Mouse (Mus musculus) central nervous system, embryonic 14 days (tissue): Measurements from ENCODE around the gene Tyw1. TPM values are rescaled to one million over a fixed set of nuclear protein-coding genes. Genes with fewer than 3 reads are reported as not detected.

Experiments used
- polyA plus RNA-seq: library from polyadenylated mRNA; depleted of rRNA; stranded (reverse); fragments of >200 nt; gene quantifications from 2 replicates; pipeline ENCODE4 v1.2.3, GENCODE M21; 2012; rRNA removed

Gene Tyw1
- polyA plus RNA-seq: 16.5 and 17.1 TPM in 2 replicates

GRCm38 (mm10) chr5:130255017-130255720, at the start of gene Tyw1, which contains the start of gene Sbds:
Gene Tyw1 (plus strand): TSS chr5:130255619.
Gene Sbds (minus strand): TSS chr5:130255530.

DNA sequence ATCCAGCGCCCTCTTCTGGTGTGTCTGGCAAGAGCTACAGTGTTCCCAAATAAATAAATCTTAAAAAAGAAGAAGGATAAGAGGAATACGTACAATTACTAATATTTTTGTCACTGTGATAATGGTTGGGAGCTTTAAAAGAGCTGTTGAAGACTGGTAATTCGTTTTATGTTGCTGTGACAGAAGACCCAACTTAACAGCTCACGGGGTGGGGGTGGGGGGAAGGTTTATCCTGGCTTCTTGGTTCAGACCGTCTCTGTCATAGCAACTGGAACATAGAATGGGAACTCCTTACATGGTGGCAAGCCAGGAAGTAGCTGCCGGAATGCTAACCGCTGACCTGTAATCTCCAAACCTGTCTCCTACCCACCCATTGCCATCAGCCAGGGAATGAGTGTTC, 38.6 kb upstream of the Tyw1 start, which contains the start of gene Tmem248:
Gene Tmem248 (plus strand): TSS at position 301 of the 400 bp plus-strand sequence.

DNA sequence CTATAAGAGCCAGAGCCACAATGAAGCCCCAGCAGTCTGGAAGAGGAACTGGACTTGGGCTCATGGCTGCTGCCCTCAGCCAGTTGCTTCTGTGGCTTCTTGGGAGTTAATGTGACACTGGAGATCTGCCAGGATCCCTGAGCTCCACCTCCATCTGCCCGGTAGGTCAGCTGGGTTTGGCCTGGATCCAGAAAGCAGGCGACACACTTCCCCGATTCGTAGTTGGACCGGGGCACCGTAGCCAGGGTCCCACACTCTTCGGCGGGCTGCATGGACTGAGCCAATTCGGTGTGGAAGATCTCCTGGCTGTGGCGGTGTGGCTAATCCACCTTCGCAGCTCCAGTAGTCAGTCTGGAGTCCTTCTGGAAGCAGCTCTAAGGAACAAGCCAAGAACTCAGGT, 113.8 kb downstream of the Tyw1 start, which contains the start of gene Caln1:
Gene Caln1 (plus strand): TSS at position 219 of the 400 bp plus-strand sequence.

DNA sequence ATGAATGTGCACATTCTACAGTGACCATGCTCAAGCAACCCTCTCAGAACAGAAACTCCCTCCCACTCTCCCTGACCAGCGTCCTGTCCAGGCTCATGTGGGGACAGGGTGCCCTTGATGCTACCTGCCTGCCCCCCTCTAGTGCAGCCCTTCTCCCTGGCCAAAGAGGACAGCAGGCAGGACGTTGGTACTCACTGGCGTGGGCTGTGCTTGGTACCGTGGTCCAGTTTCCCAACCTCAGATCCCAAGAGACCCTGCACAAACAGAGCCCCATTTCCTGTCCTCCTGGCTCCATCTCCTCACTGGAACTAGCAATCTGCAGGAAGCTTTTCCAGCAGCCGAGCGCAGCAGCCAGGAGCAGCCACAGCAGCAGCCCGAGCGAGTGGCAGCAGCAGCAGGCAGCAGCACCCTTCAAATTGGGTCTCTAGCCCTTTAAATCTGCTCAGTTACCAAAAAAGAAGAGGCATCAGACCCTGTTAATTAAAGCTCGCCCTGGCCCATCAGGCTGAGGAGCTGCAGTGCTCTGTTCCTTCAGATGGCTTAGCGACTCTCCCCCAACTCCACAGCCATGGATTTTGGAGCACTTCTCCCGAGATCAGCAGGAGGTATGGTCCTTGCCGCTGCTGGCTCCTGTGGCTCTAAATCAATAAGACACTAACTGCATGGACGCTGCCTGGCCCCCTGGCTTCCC, 128.9 kb downstream of the Tyw1 start, which contains the start of gene A330070K13Rik:
Gene A330070K13Rik (minus strand): TSS at position 410 of the 691 bp plus-strand sequence.

Other genes starting within 250 kb of the Tyw1 start
- 21.9 and 27.2 TPM in 2 replicates for gene Asl, start 226.4 kb upstream of the Tyw1 start, polyA plus RNA-seq
- 52.4 and 57.6 TPM in 2 replicates for gene Crcp, start 226.3 kb upstream of the Tyw1 start, polyA plus RNA-seq
- 38.9 and 40.8 TPM in 2 replicates for gene Tpst1, start 182.3 kb upstream of the Tyw1 start, polyA plus RNA-seq
- gene Kctd7, start 110.8 kb upstream of the Tyw1 start, polyA plus RNA-seq: 9.1 and 9.2 TPM in 2 replicates
- 30.0 and 31.1 TPM in 2 replicates for gene Rabgef1, start 83.8 kb upstream of the Tyw1 start, polyA plus RNA-seq
- gene Tmem248, start 38.5 kb upstream of the Tyw1 start, polyA plus RNA-seq: 23.6 and 28.5 TPM in 2 replicates
- gene Sbds, start 89 bp upstream of the Tyw1 start, polyA plus RNA-seq: 56.7 and 59.0 TPM in 2 replicates
- gene Caln1, start 113.8 kb downstream of the Tyw1 start, polyA plus RNA-seq: 3.3 and 3.6 TPM in 2 replicates
- not detected in 2 replicates for gene A330070K13Rik, start 129.0 kb downstream of the Tyw1 start, polyA plus RNA-seq